Mouse (Mus musculus): ENCODE results near the gene Ehd4. TPM values are rescaled to one million over a fixed set of nuclear protein-coding genes. Genes with fewer than 3 reads are reported as not detected.

Ehd4 gene
- total RNA-seq, 2 experiments from 2014 or later: 514 to 538 TPM

DNA sequence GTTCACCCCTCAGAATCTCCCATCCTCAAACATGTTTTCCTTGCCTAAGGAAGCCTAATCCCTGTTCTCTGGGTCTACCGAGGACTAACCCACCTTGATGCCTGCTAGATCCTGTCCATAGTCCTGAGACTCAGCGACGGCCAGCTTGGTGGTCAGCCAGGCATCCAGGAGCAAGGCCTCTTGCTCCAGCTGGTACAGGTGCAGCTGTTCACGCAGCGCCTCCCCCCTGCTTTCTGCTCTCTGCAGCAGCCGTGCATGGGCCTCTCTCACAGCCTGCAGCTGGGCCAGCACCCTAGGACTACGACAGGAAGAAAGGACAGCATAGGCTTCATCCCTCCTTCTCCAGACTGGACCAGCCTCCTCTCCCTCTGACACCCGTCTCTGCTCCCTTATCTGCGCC lies 106.2 kb downstream of the Ehd4 start:
- intact Hi-C loops (cut with DNase I): no loop called here
- no peak for DNase-seq

DNA sequence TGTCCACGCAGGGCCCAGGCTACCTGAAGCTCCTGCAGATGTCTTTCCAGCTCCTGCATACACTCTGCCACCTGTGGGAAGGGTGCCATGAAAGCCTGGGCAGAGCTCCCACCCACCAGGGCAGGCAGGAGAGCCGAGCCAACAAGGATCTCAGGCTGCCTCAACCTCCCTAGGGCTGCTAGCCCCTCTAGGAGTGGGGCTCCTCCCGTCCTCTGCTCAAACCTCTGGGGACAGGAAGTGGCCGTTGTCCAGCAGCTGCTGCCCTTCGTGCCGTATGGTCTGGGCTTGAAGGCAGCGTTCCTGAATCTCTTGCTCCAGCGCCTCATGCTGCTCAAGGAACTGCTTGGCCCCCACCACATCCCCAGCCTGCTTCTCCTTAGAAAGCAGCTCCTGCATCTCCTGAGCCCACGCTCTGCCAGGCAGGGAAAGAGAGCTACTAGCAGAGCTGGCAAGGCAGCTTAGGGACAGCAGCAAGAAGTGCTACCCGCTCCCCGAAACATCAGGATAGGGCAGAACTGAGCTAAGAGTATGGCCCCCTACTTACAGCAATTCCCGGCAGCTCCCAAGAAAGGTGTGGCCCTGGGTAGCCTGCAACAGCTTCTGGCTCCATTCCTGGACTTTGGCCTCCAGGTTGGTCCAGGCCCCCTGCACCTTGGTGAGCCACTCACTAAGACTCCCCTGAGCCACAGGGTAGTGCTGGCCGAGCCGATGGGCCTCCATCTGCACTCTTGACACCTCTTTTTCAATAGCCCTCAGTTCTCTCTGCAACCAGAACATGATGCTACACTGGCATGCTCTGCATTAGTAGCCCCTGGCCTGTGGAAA lies 107.7 kb downstream of the Ehd4 start:
- intact Hi-C loops (cut with DNase I): no loop called here
- no peak for DNase-seq

DNA sequence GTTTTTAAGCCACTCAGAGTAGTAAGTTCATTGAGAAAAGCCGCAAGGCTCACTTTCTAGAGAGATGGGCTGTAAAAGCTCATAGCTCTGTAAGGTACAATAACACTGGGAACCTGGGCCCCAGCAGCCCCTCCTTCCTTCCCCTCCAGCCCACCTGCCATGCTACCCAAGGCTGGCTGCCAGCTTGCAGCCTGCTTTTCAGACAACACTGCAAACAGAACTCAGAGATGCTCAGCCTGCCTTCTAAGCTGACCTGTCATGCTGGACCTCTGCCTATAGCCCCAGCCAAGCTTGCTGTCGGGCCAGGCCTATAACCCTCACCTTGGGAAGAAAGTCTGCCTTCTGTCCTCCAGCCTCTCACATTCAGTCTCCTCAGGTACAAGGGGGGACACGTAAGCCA lies 109.7 kb downstream of the Ehd4 start:
- intact Hi-C loops (cut with DNase I): no loop called here
- no peak for DNase-seq

DNA sequence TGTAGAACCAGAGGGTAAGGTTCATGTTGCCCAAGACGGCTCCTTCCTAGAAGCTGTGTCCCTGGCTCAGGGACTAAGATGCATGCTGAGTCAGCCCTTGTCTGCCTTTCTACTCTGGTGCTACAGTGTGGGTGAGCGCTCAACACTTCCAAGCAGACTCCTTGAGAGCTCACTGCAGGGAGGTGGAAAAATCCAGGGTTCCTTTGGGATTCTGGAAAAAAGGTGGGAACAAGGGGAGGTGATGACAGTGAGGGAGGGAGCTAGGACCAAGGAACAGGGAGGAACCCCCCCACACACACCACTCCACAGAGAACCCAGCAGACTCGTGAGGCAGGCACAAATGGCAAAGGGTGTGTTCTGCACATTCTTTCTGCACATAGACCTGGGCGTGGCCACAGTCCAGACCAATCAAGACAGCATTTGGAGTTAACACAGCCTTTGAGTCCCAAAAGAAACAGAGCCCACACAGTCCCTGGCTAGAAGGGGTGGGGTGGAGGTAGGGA lies 110.3 kb downstream of the Ehd4 start:
- DNase-seq: no peak
- intact Hi-C loops (cut with DNase I): no loop called here

DNA sequence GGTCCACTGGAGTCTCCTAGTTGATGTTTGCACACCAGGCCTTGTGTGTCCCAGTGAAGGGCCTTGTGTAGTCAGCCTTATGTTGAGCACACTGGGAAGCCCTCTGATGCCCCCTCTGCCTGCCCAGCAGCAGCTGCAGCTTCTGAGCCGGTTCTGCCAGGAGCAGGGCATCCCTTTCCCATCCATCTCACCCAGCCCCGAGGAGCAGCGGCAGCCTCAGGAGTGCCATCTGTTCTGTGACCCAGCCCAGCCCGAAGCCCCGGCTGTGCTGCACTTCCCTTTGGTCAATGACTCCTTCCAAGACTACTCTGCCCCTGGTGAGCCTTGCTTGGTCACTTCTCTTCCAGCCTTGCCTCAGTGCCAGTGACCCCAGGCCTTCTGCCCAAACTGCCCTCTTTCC lies 113.4 kb downstream of the Ehd4 start:
- no peak for DNase-seq
- intact Hi-C loops (cut with DNase I): no loop called here

Other genes with a start within 250 kb of the Ehd4 start
- gene Mapkbp1, start 181.9 kb downstream of the Ehd4 start, total RNA-seq (2021): 10 to 100 TPM; 11.8 to 12.7 TPM
- 10 to 100 TPM; 10.8 to 11.4 TPM for gene Jmjd7, start 127.1 kb downstream of the Ehd4 start, total RNA-seq (2021)
- under 1 TPM; 0.74 to 0.93 TPM for gene Gm28042, start 127.1 kb downstream of the Ehd4 start, total RNA-seq (2021)
- gene Pla2g4b, start 121.2 kb downstream of the Ehd4 start, total RNA-seq (2021): 1 to 10 TPM; 1.7 to 1.8 TPM
- 1 to 10 TPM; 1.8 to 3.2 TPM for gene Pla2g4e, start 90.7 kb upstream of the Ehd4 start, total RNA-seq (2021)
- gene Pla2g4d, start 134.6 kb upstream of the Ehd4 start, total RNA-seq (2021): not detected
- not detected for gene Pla2g4f, start 159.6 kb upstream of the Ehd4 start, total RNA-seq (2021)
- gene Vps39, start 198.5 kb upstream of the Ehd4 start, total RNA-seq (2021): 10 to 100 TPM; 30.6 to 35.1 TPM
- 10 to 100 TPM; 20.6 to 22.0 TPM for gene Ganc, start 249.3 kb upstream of the Ehd4 start, total RNA-seq (2021)
- 10 to 100 TPM; 21.0 to 23.8 TPM for gene Tmem87a, start 249.5 kb upstream of the Ehd4 start, total RNA-seq (2021)